8 mouse cellular contexts compared by ENCODE assay signal in the genomic region with DNA sequence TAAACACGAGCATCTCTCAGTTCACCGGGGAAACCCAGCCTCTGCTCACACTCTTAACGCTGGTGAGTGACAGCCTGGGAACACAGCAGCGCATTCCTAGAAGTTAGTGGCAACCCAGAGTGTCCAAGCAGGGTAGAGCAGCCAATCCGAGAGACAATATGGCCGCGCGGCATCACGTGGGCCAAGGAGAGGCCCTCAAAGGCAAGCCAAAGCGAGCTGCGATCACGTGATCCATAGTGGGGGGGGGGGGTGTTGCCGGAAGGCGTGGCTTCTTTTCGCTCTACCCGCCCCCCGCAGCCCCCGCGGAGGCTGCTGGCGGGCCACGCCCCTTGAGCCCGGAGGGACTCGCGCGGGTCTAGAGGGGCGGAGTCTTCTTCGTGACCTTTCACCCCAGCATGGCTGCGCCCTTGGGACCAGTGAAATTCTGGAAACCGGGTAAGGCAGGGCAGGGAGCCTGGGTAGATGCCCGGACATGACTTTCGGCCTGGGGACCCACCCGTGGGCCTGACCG. TPM values are rescaled to one million over a fixed set of nuclear protein-coding genes. Genes with fewer than 3 reads are reported as not detected.
DNase-seq lines count a peak whose midpoint lies in the region; ATAC-seq and TF ChIP-seq lines count a peak whose summit lies in the region.

A gene (plus strand): TSS at position 314 of the 511 bp plus-strand sequence.

- H3K27me3 ChIP-seq in embryonic facial prominence, embryonic 14.5 days (replicated peaks; ENCODE audit: control insufficient read depth, insufficient read depth, low read length) = no peaks in the 10 kb centered on the region
- no peaks in the 10 kb centered on the region for H3K27me3 ChIP-seq in heart, adult 2 months (ENCODE audit: control insufficient read depth, insufficient read depth, low read length)
- H3K27me3 ChIP-seq in limb, embryonic 13.5 days = no peaks in the 10 kb centered on the region
- H3K27me3 ChIP-seq in midbrain, embryonic 16.5 days (ENCODE audit: control insufficient read depth, insufficient read depth, low read depth, low read length) = no peaks in the 10 kb centered on the region

- TF ChIP-seq EP300 in heart, adult 2 months (IDR thresholded peaks at IDR 0.05; ENCODE audit: insufficient read depth, low read depth, low read length) = peak; percentile 70; the same call in 1 of the 2 replicates

- H3K4me3 ChIP-seq in embryonic facial prominence, embryonic 14.5 days (ENCODE audit: low read depth, low read length) = peak within 1 kb of the TSS; percentile 76
- H3K4me3 ChIP-seq in heart, adult 2 months = peak within 1 kb of the TSS; percentile 99
- H3K4me3 ChIP-seq in limb, embryonic 13.5 days = peak within 1 kb of the TSS; percentile 82
- H3K4me3 ChIP-seq in midbrain, embryonic 16.5 days (ENCODE audit: low read depth, low read length) = peak within 1 kb of the TSS; percentile 76

- ATAC-seq in embryonic facial prominence, embryonic 14.5 days (ENCODE audit: low read depth) = peak; percentile 100
- peak; percentile 99 for ATAC-seq in limb, embryonic 13.5 days (ENCODE audit: low FRiP score, low read depth)
- ATAC-seq in midbrain, embryonic 16.5 days = peak; percentile 99

- under 1% methylated on average over 17 of the region's 33 CpGs for WGBS in embryonic facial prominence, embryonic 14.5 days
- WGBS in heart, adult 2 months = under 1% methylated on average over 33 of the region's 33 CpGs
- WGBS in limb, embryonic 13.5 days = under 1% methylated on average over 32 of the region's 33 CpGs
- 0% methylated on average over 33 of the region's 33 CpGs for whole genome bisulfite sequencing in midbrain, embryonic 16.5 days

- peak within 1 kb of the TSS; percentile 79 for H3K4me2 ChIP-seq in embryonic facial prominence, embryonic 14.5 days (ENCODE audit: low read depth, low read length)
- H3K4me2 ChIP-seq in limb, embryonic 13.5 days (replicated peaks) = peak within 1 kb of the TSS; percentile 80
- peak within 1 kb of the TSS; percentile 87 for H3K4me2 ChIP-seq in midbrain, embryonic 16.5 days (ENCODE audit: low read length)

- peak; percentile 99 for DNase-seq in 3T3-L1 (ENCODE audit: low read depth, low spot score)
- peak; percentile 83 to 87 for DNase-seq in adrenal gland, postnatal 4 days (ENCODE audit: low spot score in 2 of 2)
- peak; percentile 98 for DNase-seq in embryonic facial prominence, embryonic 14.5 days (ENCODE audit: low spot score)
- peak; percentile 92 to 95 for DNase-seq in heart, adult 2 months
- DNase-seq in kidney, adult 8-10 months = peak; percentile 94 to 96
- peak; percentile 78 to 93 for DNase-seq in spleen, postnatal 10 days (ENCODE audit: low spot score in 2 of 2)

- peak within 1 kb of the TSS; percentile 73 for H3K9ac ChIP-seq in embryonic facial prominence, embryonic 14.5 days (ENCODE audit: low read depth, low read length)
- H3K9ac ChIP-seq in heart, adult 2 months (ENCODE audit: low read depth, low read length) = peak within 1 kb of the TSS; percentile 69
- peak within 1 kb of the TSS; percentile 78 for H3K9ac ChIP-seq in limb, embryonic 13.5 days
- H3K9ac ChIP-seq in midbrain, embryonic 16.5 days (ENCODE audit: low read depth, low read length) = peak within 1 kb of the TSS; percentile 79

- H3K9me3 ChIP-seq in embryonic facial prominence, embryonic 14.5 days (ENCODE audit: control insufficient read depth, low read length) = no peaks in the 10 kb centered on the region
- no peaks in the 10 kb centered on the region for H3K9me3 ChIP-seq in limb, embryonic 13.5 days
- H3K9me3 ChIP-seq in midbrain, embryonic 16.5 days (replicated peaks; ENCODE audit: control insufficient read depth, low read length, poor library complexity, severe bottlenecking) = no peaks in the 10 kb centered on the region

- TF ChIP-seq POLR2A in heart, adult 2 months (IDR thresholded peaks at IDR 0.05; ENCODE audit: insufficient read depth, low read depth, low read length) = peak; percentile 86

- H3K79me2 ChIP-seq in heart, adult 2 months (replicated peaks; ENCODE audit: control insufficient read depth, insufficient read depth, low read length) = no peaks in the 10 kb centered on the region; the same call in 1 of the 2 replicates

- TF ChIP-seq CTCF in heart, adult 2 months (IDR thresholded peaks at IDR 0.05) = no peak

- H3K4me1 ChIP-seq in embryonic facial prominence, embryonic 14.5 days (ENCODE audit: control insufficient read depth, insufficient read depth, low read length) = peaks cover 5% of the 10 kb centered on the region; the same call in 1 of the 2 replicates
- H3K4me1 ChIP-seq in heart, adult 2 months (ENCODE audit: control insufficient read depth, insufficient read depth, low read length) = 0 out of 2 replicates have a peak, but pooled peaks cover 2% of the 10 kb centered on the region
- peaks cover 22% of the 10 kb centered on the region for H3K4me1 ChIP-seq in limb, embryonic 13.5 days
- H3K4me1 ChIP-seq in midbrain, embryonic 16.5 days (ENCODE audit: control insufficient read depth, insufficient read depth, low read length) = peaks cover 13% of the 10 kb centered on the region

- intact Hi-C loops in heart, adult 2 months (cut with DNase I) = loop anchor here (1.0 to 5.0 kb wide), 2 partner anchors 27 to 1658 kb away; no protein-coding TSS in a partner anchor

- no peaks in the 10 kb centered on the region for H3K36me3 ChIP-seq in embryonic facial prominence, embryonic 14.5 days (ENCODE audit: control insufficient read depth, insufficient read depth, low read length)
- H3K36me3 ChIP-seq in heart, adult 2 months (ENCODE audit: control insufficient read depth, insufficient read depth, low read length) = no peaks in the 10 kb centered on the region
- no peaks in the 10 kb centered on the region for H3K36me3 ChIP-seq in limb, embryonic 13.5 days
- no peaks in the 10 kb centered on the region for H3K36me3 ChIP-seq in midbrain, embryonic 16.5 days (ENCODE audit: control insufficient read depth, insufficient read depth, low read length)

- peak within 1 kb of the TSS; percentile 83 for H3K27ac ChIP-seq in embryonic facial prominence, embryonic 14.5 days (replicated peaks; ENCODE audit: low read depth, low read length)
- H3K27ac ChIP-seq in heart, adult 2 months = peak within 1 kb of the TSS; percentile 84
- H3K27ac ChIP-seq in limb, embryonic 13.5 days = peak within 1 kb of the TSS; percentile 81
- peak within 1 kb of the TSS; percentile 74 for H3K27ac ChIP-seq in midbrain, embryonic 16.5 days (ENCODE audit: low read length)

RNA-seq across cellular contexts. Expression of the gene that starts here (rescaled TPM):
- 10 to 100 TPM; 21.8 to 24.3 TPM for total RNA-seq in adrenal gland, postnatal 4 days (2021)
- polyA plus RNA-seq in embryonic facial prominence, embryonic 14.5 days (2014; fragmentation: Nextera tagmentation; extraction: Ambion mirVana) = 10.4 and 13.1 TPM in 2 replicates
- total RNA-seq in heart, adult 2 months (2021) = 10 to 100 TPM; 15.2 to 17.5 TPM
- polyA plus RNA-seq in heart, adult 2 months (2012; rRNA removed) = 21.6 and 21.9 TPM in 2 replicates
- polyA plus RNA-seq in limb, embryonic 13.5 days (2015; fragmentation: Nextera tagmentation; extraction: Ambion mirVana) = 13.2 and 13.8 TPM in 2 replicates
- polyA plus RNA-seq in midbrain, embryonic 16.5 days (2015; fragmentation: Nextera tagmentation; extraction: Ambion mirVana) = 12.6 and 14.9 TPM in 2 replicates

Comparison
In these comparisons a context has a peak if more than half of its experiments do, and no peak if none do; other contexts are left out.
1. Peak in every context shown above with its lines: DNase-seq, ATAC-seq, H3K4me3 ChIP-seq and H3K27ac ChIP-seq.